Mouse (Mus musculus): ENCODE data around the gene Slc20a1.

Gene Slc20a1

DNA sequence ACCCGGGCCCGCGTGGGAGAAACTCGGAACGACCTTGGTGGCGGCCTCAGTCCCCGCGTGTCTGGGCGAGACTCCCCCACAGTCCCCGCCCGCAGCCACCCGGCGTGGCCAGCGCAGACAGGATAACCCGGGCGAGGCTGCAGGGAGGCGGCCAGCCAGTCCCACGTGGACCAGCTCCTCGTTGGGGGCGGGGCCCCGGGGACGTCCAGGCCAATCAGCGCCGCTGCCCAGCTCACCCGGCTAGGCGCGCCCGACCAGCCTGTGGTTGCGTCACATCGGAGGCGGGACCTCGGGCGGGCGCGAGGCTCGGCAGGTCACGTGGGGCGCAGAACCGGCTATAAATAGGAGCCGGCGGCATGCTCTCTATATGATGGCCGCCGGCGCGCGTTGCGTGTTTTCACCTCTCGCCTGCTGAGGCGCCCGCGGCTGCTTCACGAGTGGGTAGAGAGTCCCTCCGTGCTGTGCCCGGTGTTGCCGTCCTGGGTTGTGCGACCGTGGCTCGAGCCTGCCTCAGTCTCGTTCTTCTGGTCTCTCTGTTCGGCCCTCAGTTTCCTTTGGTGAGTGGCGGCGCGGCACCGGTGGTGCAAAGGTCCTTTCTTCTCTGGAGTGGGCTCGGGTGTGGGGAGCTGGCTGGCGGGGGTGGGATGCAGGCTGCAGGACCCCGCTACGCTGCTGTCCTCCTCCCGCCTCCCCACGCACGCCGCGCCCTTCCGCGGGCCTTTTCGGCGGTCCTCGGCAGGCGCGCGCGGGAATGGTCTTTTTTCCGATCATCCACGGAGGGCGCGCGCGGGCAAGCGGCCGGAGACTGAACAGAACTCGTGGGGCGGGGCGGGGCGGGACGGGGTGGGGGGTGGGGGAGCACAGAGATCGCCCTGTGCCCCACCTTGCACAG is at the start of gene Slc20a1:
Gene Slc20a1 (plus strand): TSS at position 329 of the 892 bp plus-strand sequence.
- DNase-seq: peak; percentile 99

DNA sequence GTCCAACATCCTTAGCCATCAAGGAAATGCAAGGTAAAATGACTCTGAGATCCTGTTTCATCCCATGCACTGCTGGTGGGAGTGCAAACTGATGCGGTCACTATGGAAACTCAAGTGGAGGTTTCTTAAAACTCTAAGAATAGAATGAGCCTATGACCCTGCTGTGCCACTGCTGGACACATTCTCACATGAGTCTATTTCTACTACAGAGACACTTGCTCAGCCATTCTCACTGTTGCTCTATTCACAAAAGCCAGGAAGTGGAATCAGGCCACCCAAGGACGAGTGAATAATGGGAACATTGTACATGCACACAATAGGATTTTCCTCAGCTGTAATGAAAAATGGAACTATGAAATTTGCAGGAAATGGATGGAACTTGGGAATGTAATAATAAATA is 49.7 kb upstream of the Slc20a1 start:
- DNase-seq: no peak

DNA sequence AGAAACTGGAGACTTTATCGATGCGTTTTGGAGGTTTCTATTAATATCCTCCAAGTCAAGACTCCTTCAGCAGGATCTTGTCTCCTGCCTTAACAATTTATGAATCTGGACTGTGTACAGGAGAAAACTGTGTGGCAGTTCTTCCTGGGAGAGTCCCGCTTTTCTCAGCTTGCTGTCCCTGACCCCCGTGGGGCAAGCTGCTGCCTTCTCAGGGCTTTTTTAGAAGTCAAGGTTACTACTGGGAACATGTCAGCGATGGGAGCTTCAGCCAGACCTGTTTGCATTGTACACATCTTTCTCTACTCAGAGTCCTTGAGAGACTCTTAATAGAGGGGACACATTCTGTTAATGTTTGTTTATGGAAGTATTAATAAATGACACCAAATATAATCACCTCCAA is 48.2 kb upstream of the Slc20a1 start:
- no peak for DNase-seq

DNA sequence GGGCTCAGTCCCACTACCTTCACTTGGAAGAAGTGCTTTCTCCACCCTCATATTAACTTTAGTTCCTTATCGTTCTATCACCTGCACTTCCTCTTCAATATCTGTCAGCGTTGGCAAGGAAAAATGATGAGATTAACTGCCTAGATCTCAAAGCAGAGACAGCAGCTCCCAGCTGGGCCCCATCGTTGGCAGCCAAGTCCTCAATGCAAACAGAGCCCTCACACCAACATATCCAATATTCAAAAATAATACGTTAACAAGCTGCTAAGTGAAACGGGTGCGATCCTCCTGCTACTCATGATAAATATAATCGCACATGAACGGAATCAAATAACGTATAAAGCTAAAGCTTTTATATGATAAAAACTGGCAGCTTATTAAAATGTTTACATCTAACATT is 47.5 kb upstream of the Slc20a1 start:
- DNase-seq: no peak

DNA sequence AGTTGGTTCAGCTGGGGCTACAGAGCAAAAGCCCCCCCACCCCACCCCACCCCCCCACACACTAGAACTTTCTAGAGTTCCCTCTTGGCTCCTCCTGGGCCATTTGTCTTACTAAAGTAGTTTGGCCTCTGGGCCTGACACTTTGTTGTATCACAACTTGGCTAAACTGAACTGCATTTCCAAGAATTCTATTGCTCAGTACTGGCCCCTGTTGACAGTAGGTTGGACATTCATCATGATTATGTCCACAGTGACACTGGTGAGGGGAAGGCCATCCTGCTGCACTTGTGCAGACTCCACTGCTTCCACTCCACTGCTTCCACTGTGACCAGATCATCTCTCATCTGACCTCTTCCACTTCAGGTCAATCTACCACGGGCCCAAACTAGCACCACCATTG is 45.8 kb upstream of the Slc20a1 start:
- no peak for DNase-seq

DNA sequence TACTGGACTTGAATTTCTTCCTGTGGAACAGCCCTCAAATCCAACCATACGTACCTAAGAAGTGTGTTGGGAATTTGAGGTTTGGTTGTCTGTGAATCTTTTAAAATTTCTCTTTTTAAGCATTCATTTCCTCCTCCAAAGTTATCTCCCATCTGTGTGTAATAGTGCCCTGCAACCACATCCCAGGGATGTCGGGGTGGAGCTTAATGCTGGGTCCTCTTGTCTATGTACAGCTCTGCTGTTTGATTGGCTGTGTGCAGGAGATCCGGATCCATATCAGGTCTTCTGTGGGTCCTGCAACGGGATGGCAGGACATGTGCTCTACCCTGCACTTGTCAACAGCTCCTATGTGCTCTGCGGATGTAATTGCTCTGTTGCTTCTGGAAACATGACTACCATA is 33.7 kb upstream of the Slc20a1 start:
- DNase-seq: no peak

DNA sequence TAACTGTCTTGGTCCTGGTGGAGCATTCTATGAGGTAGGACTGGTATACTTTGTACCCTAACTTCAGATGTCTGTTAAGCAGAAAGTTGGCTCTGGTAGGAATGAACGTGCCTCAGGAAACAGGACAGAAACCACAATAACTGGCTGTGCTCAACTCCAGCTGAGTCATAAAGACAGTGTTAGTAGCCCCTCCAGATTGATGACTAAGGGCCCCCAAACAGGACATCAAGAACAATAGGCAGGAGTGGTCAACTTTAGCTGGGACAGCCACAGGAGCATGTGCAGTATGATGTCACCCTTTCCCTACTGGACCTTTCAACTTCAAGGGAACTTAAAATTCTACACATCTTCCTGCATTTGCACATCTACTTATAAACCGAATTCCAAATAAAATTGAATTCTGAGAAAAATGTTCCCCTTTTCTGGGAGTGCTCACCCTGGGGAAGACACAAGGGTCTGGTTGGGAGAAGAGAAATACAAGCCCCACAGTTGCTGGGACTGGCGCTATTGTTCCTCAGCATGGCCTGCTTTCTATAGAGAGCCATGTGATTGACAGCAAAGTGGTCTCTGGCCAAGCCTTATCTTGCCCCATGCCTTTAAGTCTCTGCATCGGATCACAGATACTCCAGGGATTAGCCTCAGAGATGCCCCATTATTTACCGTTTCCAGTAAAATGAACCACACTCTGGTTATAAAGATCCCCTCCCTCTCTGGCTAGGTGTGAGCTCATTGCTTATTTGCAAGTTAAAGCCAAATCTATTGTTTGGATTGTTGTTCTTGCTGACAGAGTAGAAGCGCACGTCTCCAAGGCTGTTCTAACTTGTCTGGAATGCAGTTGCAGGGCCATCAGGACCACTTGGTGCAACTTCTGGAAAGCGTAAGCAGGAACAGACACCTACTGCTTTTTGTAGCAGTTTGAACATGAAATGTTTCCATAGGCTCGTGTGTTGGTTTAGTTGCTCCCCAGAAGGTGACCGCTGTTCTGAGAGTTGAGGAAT is 31.8 kb upstream of the Slc20a1 start:
- no peak for DNase-seq

DNA sequence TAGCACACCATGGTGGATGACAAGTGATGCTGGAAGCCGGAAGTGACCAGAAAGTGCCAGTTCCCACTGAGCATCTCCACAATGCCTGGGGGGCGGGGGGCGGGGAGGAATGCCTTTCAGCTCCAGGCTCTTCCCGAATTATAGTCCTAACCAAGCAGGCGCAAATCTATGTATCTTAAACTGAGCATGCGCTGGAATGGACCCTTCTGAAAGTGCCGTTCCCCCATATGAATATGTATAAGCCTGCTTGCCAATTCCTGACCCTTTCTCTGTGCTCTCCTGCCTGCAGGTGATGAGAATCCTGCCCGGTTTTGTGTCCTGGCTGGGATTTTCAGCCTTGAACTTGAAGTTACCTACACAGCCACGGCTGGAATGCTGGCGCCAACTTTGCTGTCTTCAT is 25.2 kb upstream of the Slc20a1 start:
- DNase-seq: no peak

DNA sequence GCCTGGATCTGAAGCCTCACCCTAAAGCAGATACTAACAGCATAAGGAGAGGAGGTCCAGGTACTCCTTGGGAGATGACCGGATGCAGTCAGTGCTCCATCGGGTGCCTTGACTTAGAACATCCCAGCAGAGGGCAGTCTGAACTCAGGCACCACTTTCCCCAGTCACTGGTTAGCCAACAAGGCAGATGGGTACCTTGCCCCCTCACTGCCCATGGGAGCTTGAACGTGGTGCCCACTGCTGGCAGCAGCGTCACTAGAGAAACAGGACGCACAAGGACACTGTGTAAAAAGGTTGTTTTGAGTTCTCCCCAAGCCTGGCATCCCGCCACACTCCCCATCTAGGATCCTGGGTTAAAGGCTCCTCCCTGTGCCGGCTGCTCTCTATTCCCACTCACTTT is 24.1 kb upstream of the Slc20a1 start:
- DNase-seq: peak; percentile 38

DNA sequence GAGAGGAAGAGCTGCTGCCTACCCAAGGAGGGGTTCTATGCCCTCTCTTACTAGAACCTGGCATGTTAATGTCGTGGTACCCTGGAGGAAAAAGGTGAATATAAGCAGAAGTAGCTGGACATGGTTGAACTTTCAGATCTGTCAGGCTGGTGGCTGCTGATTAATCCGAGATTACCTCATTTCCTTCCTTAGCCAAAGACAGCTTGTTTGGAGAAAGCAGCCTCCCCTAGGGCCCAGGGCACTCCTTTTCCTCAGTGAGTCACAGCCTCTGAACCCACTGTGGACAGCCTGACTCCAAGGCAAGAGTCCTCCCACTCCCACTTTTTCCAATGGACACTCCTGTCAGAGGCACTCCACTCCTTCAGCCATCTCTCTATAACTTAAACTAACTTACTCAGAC is 22.9 kb upstream of the Slc20a1 start:
- DNase-seq: no peak

DNA sequence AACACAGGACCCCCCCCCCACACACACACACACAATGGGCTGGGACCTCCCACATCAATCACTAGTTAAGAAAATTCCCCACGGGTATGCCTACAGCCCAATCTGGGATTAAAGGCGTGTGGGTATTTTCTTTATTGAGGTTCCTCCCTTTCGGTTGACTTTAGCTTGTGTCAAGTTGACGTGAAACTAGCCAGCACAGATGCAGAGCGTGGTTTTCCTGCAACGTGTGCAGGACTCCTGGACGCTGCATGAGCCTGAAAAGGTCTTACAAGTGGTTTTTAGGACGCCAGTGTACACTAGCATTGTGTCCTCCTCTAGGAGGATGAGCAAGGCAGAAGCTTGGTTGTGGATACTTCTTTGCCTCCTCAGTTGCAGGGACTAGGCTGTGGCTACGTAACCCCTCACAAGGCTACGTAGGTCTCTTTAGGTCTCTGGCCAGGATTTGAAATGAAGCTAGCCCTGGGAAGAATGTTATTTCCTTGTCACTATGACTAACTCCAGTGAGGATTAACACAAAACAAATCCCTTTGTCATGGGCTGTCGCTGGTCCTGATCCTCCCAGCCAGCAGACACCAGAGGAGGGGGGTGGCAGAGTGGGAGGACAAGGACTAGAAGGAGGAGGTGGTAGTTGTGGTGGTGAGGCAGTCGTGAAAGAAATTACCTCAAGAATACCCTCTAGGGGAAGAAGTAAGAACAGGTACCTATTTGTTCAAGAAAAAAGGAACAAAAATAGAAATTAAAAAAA is 21.7 kb upstream of the Slc20a1 start:
- no peak for DNase-seq

DNA sequence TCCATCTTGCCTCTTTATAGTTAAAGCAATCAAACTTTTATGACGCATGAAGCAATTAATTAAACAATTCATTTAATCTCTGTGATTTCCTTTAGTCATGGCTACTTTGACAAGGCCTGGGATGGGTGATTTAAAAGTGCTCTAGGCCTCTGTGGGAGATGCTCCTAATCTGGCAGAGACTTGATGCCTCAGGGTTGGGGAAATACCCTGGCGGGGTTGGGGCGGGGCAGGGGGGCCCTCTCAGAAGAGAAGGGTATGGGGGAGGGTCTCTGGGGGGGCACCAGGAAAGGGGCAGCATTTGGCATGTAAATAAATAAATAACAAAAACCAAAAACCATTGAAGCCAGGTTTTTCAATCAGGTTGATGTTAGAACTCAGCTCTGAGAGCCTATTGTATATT is 20.9 kb upstream of the Slc20a1 start:
- DNase-seq: no peak

DNA sequence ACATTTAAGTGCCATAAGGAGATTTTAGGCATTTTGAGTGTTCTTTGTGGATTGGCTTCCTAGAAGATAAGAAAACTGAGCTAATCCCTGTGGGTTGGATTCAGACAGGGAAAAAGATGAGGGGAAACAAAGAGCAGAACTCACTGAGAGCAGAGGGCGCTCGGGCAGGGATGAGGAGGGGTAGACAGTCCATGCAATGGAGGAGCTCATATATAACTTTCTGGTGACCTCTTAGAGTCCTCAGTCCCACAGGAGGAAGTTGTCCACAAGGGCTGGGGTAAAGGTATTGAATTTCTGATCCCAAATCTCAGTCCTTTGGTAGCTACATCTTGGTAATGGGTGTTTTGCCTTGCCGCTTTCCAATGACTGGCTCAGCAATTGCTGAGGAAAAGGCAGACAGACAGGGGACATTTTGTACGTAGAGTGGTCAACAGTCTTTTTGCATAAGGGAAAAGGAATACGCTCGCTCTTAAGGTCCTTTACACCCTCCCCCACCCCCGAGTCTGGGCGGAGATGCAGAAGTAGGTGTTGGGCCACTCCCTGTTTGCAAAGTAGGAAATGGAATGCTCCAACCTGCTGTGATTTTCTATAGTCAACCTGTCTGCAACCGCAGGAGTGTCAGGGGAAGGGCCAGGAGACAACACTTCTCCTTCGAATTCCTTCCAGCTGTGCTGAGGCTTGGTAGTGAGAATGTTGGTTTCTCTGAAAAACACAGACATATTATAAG is 20.2 kb upstream of the Slc20a1 start:
- DNase-seq: no peak

DNA sequence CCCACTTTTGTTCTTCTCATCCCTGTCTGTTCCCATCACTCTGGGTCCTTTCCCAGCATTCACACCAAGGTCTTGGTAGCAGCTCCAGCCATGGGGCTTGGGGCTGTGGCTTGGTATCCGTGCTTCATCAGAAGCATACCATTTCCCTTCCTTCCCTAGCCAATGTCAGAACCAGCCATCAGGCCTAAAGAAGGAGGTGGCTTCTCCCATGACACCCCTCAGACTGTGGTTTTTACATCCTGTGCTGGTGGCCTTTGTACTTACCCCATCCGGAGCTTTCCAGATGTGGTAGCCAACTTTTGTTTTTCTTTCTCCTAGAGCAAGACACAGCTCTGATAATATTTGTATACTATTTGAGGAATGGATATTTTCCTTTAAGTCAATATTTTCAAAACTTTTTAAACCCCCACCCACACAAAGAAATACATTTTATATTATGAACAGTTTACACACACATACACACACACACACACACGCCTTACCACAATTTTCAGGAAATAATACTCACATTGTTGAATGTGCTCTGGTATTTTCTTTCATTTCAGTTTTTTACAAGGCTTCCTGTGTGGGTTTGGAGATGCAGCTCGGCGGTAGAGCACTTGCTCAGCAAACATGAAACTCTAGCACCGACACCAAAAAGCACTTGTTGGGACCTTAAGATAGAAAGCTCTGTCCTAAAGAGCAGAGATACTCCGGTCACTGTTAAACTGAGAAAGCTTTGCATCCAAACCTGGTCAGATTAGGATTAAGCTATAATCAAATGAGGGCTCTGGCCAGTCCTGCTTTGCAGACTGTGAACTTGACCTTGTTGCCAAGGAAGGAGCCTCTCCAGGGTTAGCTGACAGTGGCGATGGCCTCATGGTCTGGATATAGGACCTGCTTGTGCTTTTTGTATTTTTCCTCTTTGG is 18.4 kb upstream of the Slc20a1 start:
- no peak for DNase-seq

DNA sequence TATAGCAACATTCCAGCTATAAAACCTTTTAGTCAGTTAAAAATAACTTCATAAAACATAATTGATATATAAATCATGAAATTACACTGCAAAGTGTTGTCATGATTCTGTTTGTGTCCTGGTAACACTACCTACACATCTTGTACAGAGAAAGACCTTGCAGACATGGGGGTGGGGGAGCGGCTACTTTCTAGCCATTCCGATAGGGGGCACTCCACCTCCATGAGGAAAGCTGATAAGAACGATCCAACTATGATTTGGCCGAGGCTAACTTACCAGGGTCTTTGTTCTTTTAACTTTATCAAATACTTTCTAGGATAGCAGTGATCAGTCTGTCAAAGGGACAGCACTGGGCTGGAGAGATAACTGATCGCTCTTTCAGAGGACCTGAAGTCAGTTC is 17.1 kb upstream of the Slc20a1 start:
- DNase-seq: no peak

DNA sequence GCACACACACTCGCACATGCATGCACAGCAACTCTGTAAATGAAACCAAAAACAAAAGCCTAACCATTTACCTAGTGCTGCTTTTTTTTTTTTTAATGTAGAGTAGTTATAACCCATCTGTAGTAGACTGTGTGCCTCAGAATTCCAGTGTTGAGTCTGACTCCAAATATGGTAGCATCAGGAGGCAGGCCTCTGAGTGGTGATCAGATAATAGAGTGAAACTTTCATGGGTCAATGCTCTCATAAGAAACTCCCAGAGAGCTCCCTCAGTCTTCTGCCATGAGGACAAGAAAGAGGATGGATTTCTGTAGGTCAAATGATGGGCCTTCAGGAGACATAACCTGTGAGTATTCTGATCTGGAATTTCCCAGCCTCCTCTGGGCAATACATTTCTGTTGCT is 16.2 kb upstream of the Slc20a1 start:
- no peak for DNase-seq

DNA sequence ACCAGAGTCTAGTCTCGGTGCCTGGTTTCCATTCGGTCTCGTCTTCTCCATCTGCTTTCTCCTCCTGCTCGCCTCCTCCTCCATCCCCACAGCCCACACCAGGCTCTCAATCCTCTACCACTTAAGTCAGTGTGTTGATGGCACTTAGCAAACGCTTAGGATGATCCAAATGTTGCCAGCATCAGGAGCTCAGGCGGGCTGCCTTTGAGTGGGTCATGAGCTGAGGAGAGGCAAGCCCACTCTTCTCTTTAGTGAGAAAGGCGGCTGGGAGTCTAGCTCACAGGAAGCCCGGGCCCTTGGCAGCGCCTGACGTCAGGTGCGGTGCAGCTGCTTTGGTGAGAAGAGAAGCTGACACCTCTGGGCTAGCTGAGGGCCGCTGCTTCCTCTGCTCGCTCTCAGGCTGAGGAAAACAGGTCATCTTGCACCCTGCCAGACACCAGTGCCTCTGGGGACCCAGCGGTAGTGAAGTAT is 15.0 kb upstream of the Slc20a1 start:
- peak; percentile 64 for DNase-seq

DNA sequence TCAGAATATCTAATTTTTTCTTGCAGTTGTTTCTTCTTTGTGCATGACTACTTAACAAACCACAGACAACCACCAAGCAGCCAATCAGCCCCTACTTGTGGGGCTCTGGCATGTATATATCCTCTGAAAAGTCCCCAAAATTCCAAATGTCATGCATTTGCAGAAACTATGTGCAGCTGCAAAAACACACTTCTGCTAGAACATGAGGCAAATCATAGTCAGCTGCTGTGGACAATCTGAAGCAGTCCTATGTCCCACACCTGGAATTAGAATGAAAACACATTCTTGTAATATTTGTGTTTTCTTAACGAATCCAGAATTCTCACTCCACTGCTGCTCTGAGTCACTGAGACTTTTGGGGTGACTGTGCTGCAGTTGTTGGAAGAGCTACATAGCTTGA is 13.7 kb upstream of the Slc20a1 start:
- DNase-seq: no peak

DNA sequence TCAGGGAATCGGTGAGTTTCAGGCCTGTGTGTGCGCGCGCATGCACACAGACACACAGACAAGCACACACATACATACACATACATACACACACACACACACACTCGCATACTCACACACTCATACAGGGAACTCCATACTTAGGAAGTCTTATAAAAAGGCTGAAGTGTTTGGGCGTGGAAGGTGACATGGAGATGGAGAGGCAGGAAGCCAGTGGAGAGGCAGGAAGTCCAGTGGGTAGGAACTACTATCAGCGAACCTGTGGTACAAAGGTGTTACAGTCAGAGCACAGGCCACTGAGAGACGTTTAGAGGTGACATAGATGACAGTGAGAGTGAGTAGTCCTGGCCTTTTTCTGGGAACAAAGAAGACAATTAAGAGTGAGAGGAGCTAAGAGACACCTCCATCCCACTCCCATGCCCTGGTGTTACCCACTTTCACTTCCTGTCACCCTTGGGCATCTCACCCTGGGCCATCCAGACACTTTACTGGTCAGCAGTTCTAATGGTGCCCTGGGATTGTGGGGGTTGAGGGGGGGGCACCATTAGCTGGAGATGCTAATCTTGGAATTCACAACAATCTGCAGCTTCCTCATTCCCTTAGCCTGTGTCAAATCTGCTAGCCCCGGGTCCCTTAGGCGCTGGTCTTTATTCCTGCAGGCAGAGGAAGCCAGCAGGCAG is 12.8 kb upstream of the Slc20a1 start:
- DNase-seq: no peak

DNA sequence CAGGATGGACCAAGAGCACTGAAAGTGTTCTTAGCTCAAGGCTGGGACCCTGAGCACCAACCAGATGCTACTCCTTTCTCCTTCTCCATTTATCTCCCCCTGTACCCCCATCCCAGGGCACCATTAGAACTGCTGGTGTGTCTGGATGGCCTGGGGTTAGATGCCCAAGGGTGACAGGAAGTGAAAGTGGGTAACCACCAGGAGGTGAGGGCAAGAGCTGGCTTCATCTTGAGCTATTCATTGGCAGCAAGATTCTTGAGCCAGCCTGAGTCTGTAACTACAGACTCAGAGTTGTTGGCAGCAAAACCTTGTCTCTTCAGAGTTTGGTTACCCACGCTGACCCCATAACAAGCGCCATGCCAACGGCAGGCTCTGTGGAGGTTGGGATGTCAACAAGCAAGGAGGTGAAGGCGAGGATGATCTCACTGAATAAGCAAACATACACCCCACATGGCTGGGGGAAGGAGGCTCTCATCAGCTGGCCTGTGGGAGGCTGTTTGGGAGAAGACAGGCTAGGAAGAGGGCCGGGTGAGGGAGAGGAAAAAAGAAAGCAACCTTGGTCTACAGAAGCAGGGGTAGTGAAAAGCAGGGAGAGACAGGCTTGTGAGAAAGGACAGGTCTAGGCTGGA is 12.2 kb upstream of the Slc20a1 start:
- peak; percentile 59 for DNase-seq
